Mouse (Mus musculus) ZHBTc4 (cell line): ENCODE measurements around the gene Maml3.

ENCODE experiments used
- DNase-seq: peaks from one replicate; pipeline ENCODE4 v3.0.0-alpha.2; 2011; ENCODE audit warnings: low read depth, low spot score

The Maml3 gene

GRCm38 (mm10) chr3:51825530-51825929, 279.3 kb downstream of the Maml3 start:
- no peak for DNase-seq

GRCm38 (mm10) chr3:51824506-51824905, 280.4 kb downstream of the Maml3 start:
- DNase-seq, result no peak

- no peak for DNase-seq
These were observed 283.3 kb downstream of the Maml3 start for GRCm38 (mm10) chr3:51821551-51821950.

- no peak for DNase-seq
These were observed 285.8 kb downstream of the Maml3 start for GRCm38 (mm10) chr3:51819109-51819508.

- no peak for DNase-seq
These were observed 287.0 kb downstream of the Maml3 start for GRCm38 (mm10) chr3:51817919-51818318.

- DNase-seq, result no peak
These were observed 287.5 kb downstream of the Maml3 start for GRCm38 (mm10) chr3:51817329-51817728.

- no peak for DNase-seq
These were observed 288.2 kb downstream of the Maml3 start for GRCm38 (mm10) chr3:51816517-51817285.

- DNase-seq, result no peak
These were observed 290.8 kb downstream of the Maml3 start for GRCm38 (mm10) chr3:51814073-51814472.

- no peak for DNase-seq
These were observed 291.7 kb downstream of the Maml3 start for GRCm38 (mm10) chr3:51813186-51813585.

GRCm38 (mm10) chr3:51810731-51811130, 294.1 kb downstream of the Maml3 start:
- no peak for DNase-seq

GRCm38 (mm10) chr3:51809822-51810221, 295.1 kb downstream of the Maml3 start:
- no peak for DNase-seq

GRCm38 (mm10) chr3:51807981-51808870, 296.6 kb downstream of the Maml3 start:
- no peak for DNase-seq

- DNase-seq, result no peak
These were observed 299.2 kb downstream of the Maml3 start for GRCm38 (mm10) chr3:51805488-51806318.

- DNase-seq, result no peak
These were observed 301.0 kb downstream of the Maml3 start for GRCm38 (mm10) chr3:51803903-51804302.

- DNase-seq, result no peak
These were observed 305.2 kb downstream of the Maml3 start for GRCm38 (mm10) chr3:51799650-51800049.

- DNase-seq, result no peak
These were observed 308.0 kb downstream of the Maml3 start for GRCm38 (mm10) chr3:51796838-51797237.

GRCm38 (mm10) chr3:51796219-51796828, 308.6 kb downstream of the Maml3 start:
- no peak for DNase-seq

- no peak for DNase-seq
These were observed 313.3 kb downstream of the Maml3 start for GRCm38 (mm10) chr3:51791542-51791941.

GRCm38 (mm10) chr3:51789389-51789904, 315.4 kb downstream of the Maml3 start:
- DNase-seq, result no peak

GRCm38 (mm10) chr3:51788591-51789339, 316.1 kb downstream of the Maml3 start:
- DNase-seq, result no peak
